8 mouse cellular contexts compared by ENCODE assay signal in genomic region chr19:29361468-29362130, GRCm38 (mm10). TPM values are rescaled to one million over a fixed set of nuclear protein-coding genes. Genes with fewer than 3 reads are reported as not detected.
DNase-seq lines count a peak whose midpoint lies in the region; ATAC-seq and TF ChIP-seq lines count a peak whose summit lies in the region.

No protein-coding gene starts in this region.

- peak in 1 of 2 experiments; percentile 98; a peak in 2 of 4 replicates for TF ChIP-seq POLR2A in MEL (IDR thresholded peaks at IDR 0.05; ENCODE audit: control insufficient read depth in 1 of 2, insufficient read depth in 1 of 2, low read depth in 1 of 2, low read length in 2 of 2, poor library complexity in 1 of 2)
- peak; percentile 92 for TF ChIP-seq POLR2A in cerebellum, adult 2 months (IDR thresholded peaks at IDR 0.05; ENCODE audit: borderline replicate concordance, insufficient read depth, low read length)

- H3K4me2 ChIP-seq in forebrain, postnatal 0 days (ENCODE audit: low read depth), result peak overlapping the region; percentile 90
- H3K4me2 ChIP-seq in lung, postnatal 0 days (replicated peaks; ENCODE audit: low read depth, low read length), result peak overlapping the region; percentile 90

- H3K9ac ChIP-seq in MEL (ENCODE audit: control insufficient read depth, low read depth, low read length, poor library complexity, severe bottlenecking), result peak overlapping the region; percentile 64
- H3K9ac ChIP-seq in forebrain, postnatal 0 days, result peak overlapping the region; percentile 74
- H3K9ac ChIP-seq in lung, postnatal 0 days (replicated peaks; ENCODE audit: low read depth), result peak overlapping the region; percentile 45

- no peaks in the 10 kb centered on the region for H3K27me3 ChIP-seq in MEL (ENCODE audit: control insufficient read depth in 1 of 2, insufficient read depth in 2 of 2, low read length in 2 of 2)
- no peaks in the 10 kb centered on the region for H3K27me3 ChIP-seq in cerebellum, adult 2 months (ENCODE audit: control insufficient read depth, insufficient read depth, low read length)
- H3K27me3 ChIP-seq in forebrain, postnatal 0 days (ENCODE audit: insufficient read depth, low read length), result no peaks in the 10 kb centered on the region
- H3K27me3 ChIP-seq in lung, postnatal 0 days (replicated peaks; ENCODE audit: insufficient read depth, low read length), result no peaks in the 10 kb centered on the region

- DNase-seq in MEL (ENCODE audit: low read depth, low spot score), result peak; percentile 100
- peak; percentile 93 to 96 for DNase-seq in cerebellum, adult 2 months
- peak; percentile 95 for DNase-seq in forebrain, postnatal 0 days
- DNase-seq in layer of hippocampus, adult 9-11 months, result peak; percentile 95
- DNase-seq in lung, postnatal 0 days (ENCODE audit: low spot score), result peak; percentile 97
- DNase-seq in ovary, postnatal 14 days (ENCODE audit: low spot score), result peak; percentile 72
- peak; percentile 91 for DNase-seq in thymus, postnatal 14 days

- peak overlapping the region; percentile 42 for H3K27ac ChIP-seq in MEL (ENCODE audit: control insufficient read depth, low read depth, low read length)
- peak overlapping the region; percentile 40 for H3K27ac ChIP-seq in cerebellum, adult 2 months (ENCODE audit: insufficient read depth, low read length)
- H3K27ac ChIP-seq in forebrain, postnatal 0 days (ENCODE audit: low read depth, low read length), result peak overlapping the region; percentile 62
- no peak overlapping the region for H3K27ac ChIP-seq in lung, postnatal 0 days (ENCODE audit: low read length)

- H3K4me3 ChIP-seq in MEL (ENCODE audit: control insufficient read depth in 1 of 2, insufficient read depth in 1 of 2, low read depth in 2 of 2, low read length in 2 of 2), result peak overlapping the region; percentile 61 to 62
- peak overlapping the region; percentile 80 for H3K4me3 ChIP-seq in cerebellum, adult 2 months (replicated peaks; ENCODE audit: insufficient read depth, low read depth, low read length)
- H3K4me3 ChIP-seq in forebrain, postnatal 0 days (ENCODE audit: low read depth, low read length), result peak overlapping the region; percentile 72
- peak overlapping the region; percentile 56 for H3K4me3 ChIP-seq in lung, postnatal 0 days (ENCODE audit: low read depth, low read length)

- ATAC-seq in forebrain, postnatal 0 days, result peak; percentile 100
- ATAC-seq in hematopoietic stem cell, adult 5-6 weeks (replicated peaks in 1 of 2; ENCODE audit: insufficient read depth in 1 of 2, low FRiP score in 2 of 2, low TSS enrichment in 1 of 2, low read depth in 1 of 2, poor library complexity in 2 of 2, severe bottlenecking in 2 of 2), result peak; percentile 97 to 98
- peak; percentile 100 for ATAC-seq in lung, postnatal 0 days

- no peak for TF ChIP-seq CTCF in MEL (IDR thresholded peaks at IDR 0.05 in 2 of 3, conservative IDR thresholded peaks at IDR 0.05 in 1 of 3; ENCODE audit: control insufficient read depth in 1 of 3, insufficient read depth in 1 of 3, low read depth in 2 of 3, low read length in 3 of 3, poor library complexity in 1 of 3, severe bottlenecking in 1 of 3)
- no peak for TF ChIP-seq CTCF in cerebellum, adult 2 months (IDR thresholded peaks at IDR 0.05; ENCODE audit: borderline replicate concordance, insufficient read depth, low read depth, low read length)
- no peak for TF ChIP-seq CTCF in forebrain, postnatal 0 days (IDR thresholded peaks at IDR 0.05; ENCODE audit: low read depth)
- no peak for TF ChIP-seq CTCF in lung, postnatal 0 days (IDR thresholded peaks at IDR 0.05)

- H3K79me2 ChIP-seq in MEL (ENCODE audit: control insufficient read depth, insufficient read depth, low read length, poor library complexity), result peaks cover 2% of the 10 kb centered on the region; the same call in 1 of the 2 replicates

- WGBS in cerebellum, adult 2 months, result 2% methylated on average over 33 of the region's 33 CpGs
- WGBS in forebrain, postnatal 0 days, result 2% methylated on average over 33 of the region's 33 CpGs
- WGBS in lung, postnatal 0 days, result 3% methylated on average over 33 of the region's 33 CpGs

- peaks cover 16 to 33% of the 10 kb centered on the region in 2 experiments for H3K4me1 ChIP-seq in MEL (ENCODE audit: control insufficient read depth in 1 of 2, insufficient read depth in 2 of 2, low read length in 2 of 2)
- no peaks in the 10 kb centered on the region; the same call in 1 of the 2 replicates for H3K4me1 ChIP-seq in cerebellum, adult 2 months (ENCODE audit: control insufficient read depth, insufficient read depth, low read length)
- peaks cover 13% of the 10 kb centered on the region for H3K4me1 ChIP-seq in forebrain, postnatal 0 days (ENCODE audit: insufficient read depth)
- H3K4me1 ChIP-seq in lung, postnatal 0 days (ENCODE audit: insufficient read depth, low read depth, low read length), result no peaks in the 10 kb centered on the region

- H3K36me3 ChIP-seq in MEL (ENCODE audit: control insufficient read depth in 1 of 2, insufficient read depth in 2 of 2, low read length in 2 of 2), result peaks cover 0 to 38% of the 10 kb centered on the region in 2 experiments; a peak in 2 of 4 replicates
- peaks cover 14% of the 10 kb centered on the region; the same call in 1 of the 2 replicates for H3K36me3 ChIP-seq in forebrain, postnatal 0 days (ENCODE audit: insufficient read depth)
- 0 out of 2 replicates have a peak, but pooled peaks cover 9% of the 10 kb centered on the region for H3K36me3 ChIP-seq in lung, postnatal 0 days (ENCODE audit: insufficient read depth, low read length)

- TF ChIP-seq RAD21 in MEL (IDR thresholded peaks at IDR 0.05; ENCODE audit: low read depth, low read length), result no peak

- H3K9me3 ChIP-seq in MEL (replicated peaks; ENCODE audit: insufficient read depth, low read length), result no peaks in the 10 kb centered on the region
- no peaks in the 10 kb centered on the region for H3K9me3 ChIP-seq in forebrain, postnatal 0 days (ENCODE audit: low read length)
- H3K9me3 ChIP-seq in lung, postnatal 0 days (ENCODE audit: low read length), result no peaks in the 10 kb centered on the region

- TF ChIP-seq EP300 in MEL (IDR thresholded peaks at IDR 0.05; ENCODE audit: low read depth in 1 of 2, low read length in 2 of 2), result no peak
- TF ChIP-seq EP300 in lung, postnatal 0 days (IDR thresholded peaks at IDR 0.05), result no peak

TF ChIP-seq in MEL, 35 proteins besides CTCF, POLR2A, EP300 and RAD21 (continues in another document):
- TF ChIP-seq MAZ (IDR thresholded peaks at IDR 0.05; ENCODE audit: low read depth, low read length), result no peak
- 0 out of 2 replicates have a peak, but pooled peaks have one; percentile 38 for TF ChIP-seq POLR2AphosphoS5 (IDR thresholded peaks at IDR 0.05; ENCODE audit: borderline replicate concordance, low read depth, low read length)
- TF ChIP-seq UBTF (IDR thresholded peaks at IDR 0.05; ENCODE audit: borderline replicate concordance, insufficient read depth, low read depth, low read length), result no peak

RNA-seq across cellular contexts. Expression of gene Plgrkt, which starts 5.6 kb away (rescaled TPM):
- 107 and 117 TPM in 2 replicates for total RNA-seq in MEL (2012; rRNA removed)
- polyA plus RNA-seq in MEL (2012; ENCODE audit: insufficient read depth in 1 of 2, insufficient read length in 2 of 2, low read depth in 1 of 2, low replicate concordance in 2 of 2, missing spikeins in 1 of 2), result 100 to 1,000 TPM in 1 of 2 experiments, not detected in 1; 145 TPM
- 31.0 and 34.0 TPM in 2 replicates for polyA plus RNA-seq in cerebellum, adult 2 months (2012; rRNA removed)
- 45.5 and 57.6 TPM in 2 replicates for total RNA-seq in forebrain, postnatal 0 days (2014; rRNA removed)
- polyA plus RNA-seq in forebrain, postnatal 0 days (2015; fragmentation: Nextera tagmentation; extraction: Ambion mirVana), result 85.6 and 105 TPM in 2 replicates
- total RNA-seq in hematopoietic stem cell, adult 5-6 weeks (2017), result 156 and 165 TPM in 2 replicates
- polyA plus RNA-seq in lung, postnatal 0 days (2015; fragmentation: Nextera tagmentation; extraction: Ambion mirVana), result 50.6 and 56.3 TPM in 2 replicates

RNA-seq across cellular contexts. Expression of gene Cd274, which starts 5.7 kb away (rescaled TPM):
- 3.1 and 3.2 TPM in 2 replicates for total RNA-seq in MEL (2012; rRNA removed)
- 1 to 10 TPM in 1 of 2 experiments, not detected in 1; 5.0 TPM for polyA plus RNA-seq in MEL (2012; ENCODE audit: insufficient read depth in 1 of 2, insufficient read length in 2 of 2, low read depth in 1 of 2, low replicate concordance in 2 of 2, missing spikeins in 1 of 2)
- 1.3 and 1.6 TPM in 2 replicates for polyA plus RNA-seq in cerebellum, adult 2 months (2012; rRNA removed)
- total RNA-seq in forebrain, postnatal 0 days (2014; rRNA removed), result 1.2 and 2.0 TPM in 2 replicates
- 0.42 and 0.79 TPM in 2 replicates for polyA plus RNA-seq in forebrain, postnatal 0 days (2015; fragmentation: Nextera tagmentation; extraction: Ambion mirVana)
- 22.1 and 22.7 TPM in 2 replicates for total RNA-seq in hematopoietic stem cell, adult 5-6 weeks (2017)
- 0.57 and 0.79 TPM in 2 replicates for polyA plus RNA-seq in lung, postnatal 0 days (2015; fragmentation: Nextera tagmentation; extraction: Ambion mirVana)

RNA-seq across cellular contexts. Expression of gene Rln1, which starts 27.1 kb away (rescaled TPM):
- total RNA-seq in MEL (2012; rRNA removed), result 0.04 TPM in 1 of 2 replicates, not detected in the other
- polyA plus RNA-seq in MEL (2012; ENCODE audit: insufficient read depth in 1 of 2, insufficient read length in 2 of 2, low read depth in 1 of 2, low replicate concordance in 2 of 2, missing spikeins in 1 of 2), result not detected
- polyA plus RNA-seq in cerebellum, adult 2 months (2012; rRNA removed), result 0.49 and 0.79 TPM in 2 replicates
- 7.2 and 14.3 TPM in 2 replicates for total RNA-seq in forebrain, postnatal 0 days (2014; rRNA removed)
- polyA plus RNA-seq in forebrain, postnatal 0 days (2015; fragmentation: Nextera tagmentation; extraction: Ambion mirVana), result 7.1 and 9.1 TPM in 2 replicates
- total RNA-seq in hematopoietic stem cell, adult 5-6 weeks (2017), result not detected in 2 replicates
- polyA plus RNA-seq in lung, postnatal 0 days (2015; fragmentation: Nextera tagmentation; extraction: Ambion mirVana), result 0.11 TPM in 1 of 2 replicates, not detected in the other

RNA-seq across cellular contexts. Expression of gene Insl6, which starts 36.4 kb away (rescaled TPM):
- total RNA-seq in MEL (2012; rRNA removed), result 2.2 and 3.1 TPM in 2 replicates
- polyA plus RNA-seq in MEL (2012; ENCODE audit: insufficient read depth in 1 of 2, insufficient read length in 2 of 2, low read depth in 1 of 2, low replicate concordance in 2 of 2, missing spikeins in 1 of 2), result 1 to 10 TPM in 1 of 2 experiments, not detected in 1; 9.9 TPM
- polyA plus RNA-seq in cerebellum, adult 2 months (2012; rRNA removed), result 1.0 and 1.2 TPM in 2 replicates
- 0.48 and 0.54 TPM in 2 replicates for total RNA-seq in forebrain, postnatal 0 days (2014; rRNA removed)
- 2.0 and 2.2 TPM in 2 replicates for polyA plus RNA-seq in forebrain, postnatal 0 days (2015; fragmentation: Nextera tagmentation; extraction: Ambion mirVana)
- total RNA-seq in hematopoietic stem cell, adult 5-6 weeks (2017), result 17.9 and 36.0 TPM in 2 replicates
- polyA plus RNA-seq in lung, postnatal 0 days (2015; fragmentation: Nextera tagmentation; extraction: Ambion mirVana), result 0.57 and 1.5 TPM in 2 replicates

RNA-seq across cellular contexts. Expression of gene Pdcd1lg2, which starts 49.1 kb away (rescaled TPM):
- total RNA-seq in MEL (2012; rRNA removed), result 1.3 and 1.7 TPM in 2 replicates
- 1 to 10 TPM in 1 of 2 experiments, not detected in 1; 5.4 TPM for polyA plus RNA-seq in MEL (2012; ENCODE audit: insufficient read depth in 1 of 2, insufficient read length in 2 of 2, low read depth in 1 of 2, low replicate concordance in 2 of 2, missing spikeins in 1 of 2)
- 0.08 TPM in 1 of 2 replicates, not detected in the other for polyA plus RNA-seq in cerebellum, adult 2 months (2012; rRNA removed)
- 0.15 and 0.19 TPM in 2 replicates for total RNA-seq in forebrain, postnatal 0 days (2014; rRNA removed)
- polyA plus RNA-seq in forebrain, postnatal 0 days (2015; fragmentation: Nextera tagmentation; extraction: Ambion mirVana), result not detected in 2 replicates
- total RNA-seq in hematopoietic stem cell, adult 5-6 weeks (2017), result 5.7 and 5.8 TPM in 2 replicates
- 0.15 and 0.26 TPM in 2 replicates for polyA plus RNA-seq in lung, postnatal 0 days (2015; fragmentation: Nextera tagmentation; extraction: Ambion mirVana)
